Mouse (Mus musculus) adrenal gland, postnatal 36 days (tissue): ENCODE measurements around the gene Timm50. TPM values are rescaled to one million over a fixed set of nuclear protein-coding genes. Genes with fewer than 3 reads are reported as not detected.

Experiments
- DNase-seq, 2 experiments: peaks; one replicate each; pipeline ENCODE4 v3.0.0; 2021; ENCODE audit warnings: mixed read lengths in 1 of 2
- long read RNA-seq, 2 experiments: library from polyadenylated mRNA; stranded (forward); transcript quantifications; one replicate each; pipeline ENCODE4 v2.0.0; 2021; ENCODE audit warnings: borderline sequencing depth in 2 of 2
- total RNA-seq, 2 experiments: library from RNA; stranded (reverse); gene quantifications; 2 replicates each; pipeline ENCODE4 v1.2.3; 2021

Timm50 gene
- total RNA-seq, result 100 to 1,000 TPM in 1 of 2 experiments, 10 to 100 TPM in 1; 84.0 to 102 TPM
- long read RNA-seq, experiment 1, transcript Timm50-201 (11 exons, 1,515 nt), result major isoform, 192 of 216 reads
- long read RNA-seq, experiment 1, partial matches to known transcripts, result 5 of 216 reads
- long read RNA-seq, experiment 1, other reads (novel, unspliced or antisense), result 19 of 216 reads
- long read RNA-seq, experiment 2, transcript Timm50-201 (11 exons, 1,515 nt), result major isoform, 77 of 88 reads
- long read RNA-seq, experiment 2, partial matches to known transcripts, result 2 of 88 reads
- long read RNA-seq, experiment 2, other reads (novel, unspliced or antisense), result 9 of 88 reads

- peak; percentile 99 for DNase-seq
These were observed at the start of gene Timm50 for GRCm38 (mm10) chr7:28311926-28312543. Gene Timm50, minus strand, starts transcription at chr7:28312072.

GRCm38 (mm10) chr7:28360291-28360690 lies 48.4 kb upstream of the Timm50 start:
- DNase-seq, result no peak

GRCm38 (mm10) chr7:28359854-28360253 lies 48.0 kb upstream of the Timm50 start:
- no peak for DNase-seq

GRCm38 (mm10) chr7:28358431-28358830 lies 46.6 kb upstream of the Timm50 start:
- no peak for DNase-seq

- DNase-seq, result peak; percentile 61 to 63
These were observed 46.1 kb upstream of the Timm50 start for GRCm38 (mm10) chr7:28357984-28358383.

GRCm38 (mm10) chr7:28356981-28357380 lies 45.1 kb upstream of the Timm50 start:
- peak; percentile 45 to 52 for DNase-seq

GRCm38 (mm10) chr7:28355221-28355620 lies 43.3 kb upstream of the Timm50 start:
- DNase-seq, result no peak

- DNase-seq, result no peak
These were observed 42.7 kb upstream of the Timm50 start for GRCm38 (mm10) chr7:28354596-28354995.

GRCm38 (mm10) chr7:28354113-28354581 lies 42.3 kb upstream of the Timm50 start:
- no peak for DNase-seq

- DNase-seq, result no peak
These were observed 41.4 kb upstream of the Timm50 start for GRCm38 (mm10) chr7:28353267-28353666.

- DNase-seq, result no peak
These were observed 39.9 kb upstream of the Timm50 start for GRCm38 (mm10) chr7:28351676-28352191.

GRCm38 (mm10) chr7:28350155-28350883 lies 38.4 kb upstream of the Timm50 start, which contains the start of gene Rps16:
Gene Rps16, plus strand, starts transcription at chr7:28350652.
- DNase-seq, result peak; percentile 98 to 99

GRCm38 (mm10) chr7:28348601-28349000 lies 36.7 kb upstream of the Timm50 start:
- DNase-seq, result no peak

GRCm38 (mm10) chr7:28347746-28348145 lies 35.9 kb upstream of the Timm50 start:
- DNase-seq, result peak; percentile 81 to 86

- peak; percentile 71 to 73 for DNase-seq
These were observed 32.8 kb upstream of the Timm50 start for GRCm38 (mm10) chr7:28344637-28345036.

GRCm38 (mm10) chr7:28341381-28341780 lies 29.5 kb upstream of the Timm50 start:
- no peak for DNase-seq

- DNase-seq, result peak; percentile 71 to 75
These were observed 27.5 kb upstream of the Timm50 start for GRCm38 (mm10) chr7:28339213-28339917.

- DNase-seq, result peak; percentile 98
These were observed 26.5 kb upstream of the Timm50 start, which contains the start of gene Supt5 for GRCm38 (mm10) chr7:28338108-28338998. Gene Supt5, minus strand, starts transcription at chr7:28338746.

GRCm38 (mm10) chr7:28335471-28335870 lies 23.6 kb upstream of the Timm50 start:
- peak; percentile 52 to 62 for DNase-seq

GRCm38 (mm10) chr7:28334534-28334933 lies 22.7 kb upstream of the Timm50 start:
- no peak for DNase-seq

- no peak for DNase-seq
These were observed 16.4 kb upstream of the Timm50 start for GRCm38 (mm10) chr7:28328260-28328659.
